Mouse (Mus musculus): ENCODE results near the gene Glra4. TPM values are rescaled to one million over a fixed set of nuclear protein-coding genes. Genes with fewer than 3 reads are reported as not detected.
A peak's percentile ranks its signal among the peaks of the same experiment; 100 is the strongest.

The Glra4 gene
- polyA plus RNA-seq (2016; fragmentation: Nextera tagmentation; extraction: Ambion mirVana) = 0.14 TPM in 1 of 2 replicates, not detected in the other

DNA sequence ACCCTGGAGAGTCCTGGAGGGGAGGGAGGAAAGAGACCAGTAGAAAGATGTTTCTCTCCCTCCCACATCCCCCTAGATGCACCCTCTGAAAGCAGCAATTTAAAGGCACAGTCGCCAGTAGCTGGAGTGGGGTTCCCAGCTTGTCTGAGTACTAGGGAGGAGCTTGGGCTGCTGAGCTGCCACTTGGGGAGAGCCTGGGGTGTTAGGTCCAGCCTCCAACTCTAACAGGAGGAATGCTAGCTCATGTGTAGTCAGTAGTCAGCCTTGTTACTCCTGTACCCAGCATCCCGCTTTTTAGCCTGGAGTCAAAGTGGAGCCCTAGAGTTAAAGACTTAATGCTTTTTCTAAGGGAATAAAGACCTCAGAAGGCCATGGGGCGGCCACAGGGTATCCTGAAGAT, at the start of gene Glra4:
Gene Glra4, minus strand, starts transcription at position 101 of the 400 bp plus-strand sequence.
- WGBS = 80% methylated on average over 3 of the region's 3 CpGs
- H3K36me3 ChIP-seq = 0 out of 2 replicates have a peak, but pooled peaks cover 3% of the 10 kb centered on the region
- no peak within 1 kb of the TSS for H3K4me3 ChIP-seq
- no peak within 1 kb of the TSS for H3K27ac ChIP-seq
- H3K27me3 ChIP-seq (ENCODE audit: insufficient read depth, poor library complexity, severe bottlenecking) = peaks cover 39% of the 10 kb centered on the region
- no peak for DNase-seq (ENCODE audit: low spot score)
- no peaks in the 10 kb centered on the region for H3K9me3 ChIP-seq
- peaks cover 5% of the 10 kb centered on the region; the same call in 1 of the 2 replicates for H3K4me1 ChIP-seq (replicated peaks)

DNA sequence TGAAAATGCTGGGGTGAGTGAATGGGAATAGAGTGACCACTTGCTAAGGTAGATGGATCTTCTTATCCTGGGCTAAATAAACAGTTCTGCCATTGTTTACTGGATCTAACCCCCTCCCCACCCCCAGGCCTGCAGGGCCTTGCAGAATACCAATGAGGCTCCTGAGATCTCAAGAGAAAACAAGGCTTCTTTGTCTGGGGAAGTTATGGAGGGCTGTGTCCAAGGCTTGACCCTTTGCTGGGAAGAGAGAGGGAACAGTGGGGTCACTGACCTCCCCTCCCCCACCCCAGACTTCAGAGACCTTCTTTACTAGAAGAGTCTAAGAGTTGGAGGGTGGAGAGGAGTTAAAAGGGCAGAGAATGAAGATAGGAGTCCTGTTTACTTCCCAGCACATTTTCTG, 48.7 kb upstream of the Glra4 start:
- H3K27me3 ChIP-seq (ENCODE audit: insufficient read depth, poor library complexity, severe bottlenecking) = peaks cover 11% of the 10 kb centered on the region; the same call in 1 of the 2 replicates
- DNase-seq (ENCODE audit: low spot score) = peak; percentile 31

DNA sequence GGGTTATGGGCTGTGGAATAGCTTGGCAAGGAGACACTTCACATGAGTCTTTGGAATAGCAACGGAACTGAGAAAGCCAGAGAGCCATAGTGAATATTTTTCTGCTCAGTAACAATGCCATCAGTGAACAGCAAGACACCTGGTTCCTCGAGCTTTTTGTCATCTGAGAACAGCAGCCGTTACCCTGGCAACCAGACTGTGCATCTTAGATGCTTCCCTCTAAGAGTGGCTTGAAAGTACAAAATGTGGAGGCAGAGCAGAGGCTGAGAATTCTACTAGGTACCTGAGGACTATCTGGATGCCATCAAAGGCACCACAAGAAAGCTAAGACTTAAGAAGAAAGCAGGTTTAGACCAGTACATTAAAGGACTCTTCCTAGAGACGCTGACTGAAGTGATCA, 45.1 kb upstream of the Glra4 start:
- H3K9me3 ChIP-seq = no peaks in the 10 kb centered on the region
- H3K4me1 ChIP-seq (replicated peaks) = peaks cover 20% of the 10 kb centered on the region
- peaks cover 19% of the 10 kb centered on the region; the same call in 1 of the 2 replicates for H3K27me3 ChIP-seq (ENCODE audit: insufficient read depth, poor library complexity, severe bottlenecking)
- no peaks in the 10 kb centered on the region for H3K36me3 ChIP-seq
- 57% methylated on average over 4 of the region's 4 CpGs for WGBS
- no peak overlapping the region for H3K27ac ChIP-seq
- DNase-seq (ENCODE audit: low spot score) = no peak
- no peak overlapping the region for H3K4me3 ChIP-seq

More for the DNA sequence above, 48.7 kb upstream of the Glra4 start:
- Histone ChIP-seq H3K27ac (peak overlapping the region; percentile 29), H3K4me3 (no peak overlapping the region), H3K9me3 (no peaks in the 10 kb centered on the region), H3K4me1 (replicated peaks) (peaks cover 16% of the 10 kb centered on the region), H3K36me3 (peaks cover 7% of the 10 kb centered on the region)

DNA sequence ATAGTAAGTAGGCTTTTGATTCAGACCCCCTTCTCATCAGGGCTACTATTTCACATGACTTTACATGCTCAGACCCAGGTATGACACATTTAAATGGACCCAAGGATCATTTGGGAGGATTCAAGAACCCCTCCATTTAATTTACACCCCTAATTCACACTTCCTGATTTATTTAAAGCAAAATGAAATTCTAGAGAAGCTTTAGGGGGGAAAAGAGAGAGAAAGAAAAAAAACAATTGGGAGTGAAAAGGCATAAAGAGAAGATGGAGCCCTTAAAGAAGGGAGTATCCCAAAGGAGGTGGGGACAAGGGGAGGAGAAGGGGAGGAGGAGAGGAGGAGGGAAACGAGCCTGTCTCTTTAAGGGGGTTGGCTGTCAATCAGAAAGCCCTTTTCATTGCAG, 42.4 kb upstream of the Glra4 start, which contains the start of gene Plp1:
Gene Plp1, plus strand, starts transcription at position 301 of the 400 bp plus-strand sequence.
- Histone ChIP-seq H3K4me1 (replicated peaks) (peaks cover 10% of the 10 kb centered on the region), H3K27me3 (ENCODE audit: insufficient read depth, poor library complexity, severe bottlenecking) (peaks cover 24% of the 10 kb centered on the region), H3K36me3 (no peaks in the 10 kb centered on the region), H3K27ac (no peak within 1 kb of the TSS), H3K4me3 (0 out of 2 replicates have a peak within 1 kb of the TSS, but pooled peaks have one; percentile 6), H3K9me3 (no peaks in the 10 kb centered on the region)
- no peak for DNase-seq (ENCODE audit: low spot score)
- WGBS = 15% methylated on average over 1 of the region's 1 CpGs

DNA sequence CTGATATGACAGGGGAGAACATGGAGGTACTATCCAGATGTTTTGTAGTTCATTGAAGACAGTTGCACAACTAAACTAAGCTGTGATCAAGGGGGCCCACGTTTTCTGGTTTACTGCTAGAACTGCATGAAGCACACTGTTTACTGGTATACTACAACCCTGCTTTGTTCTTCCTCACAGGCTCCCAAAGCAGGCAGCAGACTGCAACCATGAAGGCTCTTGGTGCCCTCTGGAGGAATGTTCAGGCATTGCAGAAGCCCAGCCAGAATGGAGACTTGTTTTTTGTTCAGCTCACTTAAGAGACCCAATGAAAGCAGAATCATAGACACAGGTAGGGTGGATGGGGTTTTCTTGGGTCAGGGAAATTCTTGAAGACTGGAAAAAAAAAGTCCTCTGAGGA, 40.3 kb upstream of the Glra4 start:
- peak overlapping the region; percentile 73 for H3K27ac ChIP-seq
- H3K4me1 ChIP-seq (replicated peaks) = peaks cover 4% of the 10 kb centered on the region; the same call in 1 of the 2 replicates
- no peak overlapping the region for H3K4me3 ChIP-seq
- peaks cover 30% of the 10 kb centered on the region for H3K27me3 ChIP-seq (ENCODE audit: insufficient read depth, poor library complexity, severe bottlenecking)
- no peaks in the 10 kb centered on the region for H3K9me3 ChIP-seq
- H3K36me3 ChIP-seq = no peaks in the 10 kb centered on the region
- WGBS = 10% methylated on average over 1 of the region's 1 CpGs
- peak; percentile 68 for DNase-seq (ENCODE audit: low spot score)

DNA sequence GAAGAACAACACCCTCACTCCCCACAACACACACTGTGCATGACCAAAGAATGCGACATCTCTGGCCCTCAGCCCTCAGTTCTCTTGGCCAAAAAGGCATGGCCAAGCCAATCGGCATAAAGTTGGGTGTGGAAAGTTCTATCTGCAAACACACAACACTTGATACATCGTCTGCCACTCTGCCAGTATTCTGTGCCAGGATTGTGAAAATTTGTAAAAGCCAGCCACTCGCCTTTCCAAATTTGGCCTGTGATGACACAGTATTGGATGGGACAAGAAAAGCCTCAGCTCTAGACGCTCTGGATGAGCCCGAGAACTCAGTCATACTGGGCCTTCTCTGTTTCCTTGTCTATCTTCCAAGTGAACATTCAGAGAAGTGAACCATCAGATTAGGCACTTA, 39.8 kb upstream of the Glra4 start:
- Histone ChIP-seq H3K27ac (peak overlapping the region; percentile 73), H3K4me1 (replicated peaks) (peaks cover 4% of the 10 kb centered on the region; the same call in 1 of the 2 replicates)
- 88% methylated on average over 6 of the region's 6 CpGs for WGBS

DNA sequence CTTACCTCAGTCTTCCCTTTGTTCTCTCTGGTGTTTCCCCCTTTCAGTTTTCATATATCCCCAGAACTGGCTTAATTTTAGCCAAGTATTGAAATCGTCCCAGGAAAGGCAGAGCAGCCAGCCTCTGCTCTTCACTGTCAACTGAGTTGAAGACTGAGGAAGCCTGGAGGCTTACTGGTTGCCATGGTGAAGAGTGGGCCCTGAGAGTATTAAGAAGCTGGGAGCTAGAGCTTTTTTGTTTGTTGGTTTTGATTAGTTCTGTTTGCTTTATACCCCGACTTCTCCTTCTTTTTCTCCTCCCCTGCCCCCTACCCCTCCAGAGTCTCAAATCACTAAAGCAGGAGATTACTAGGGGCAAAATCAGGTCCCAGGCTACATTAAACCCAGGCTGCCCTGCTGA, 17.3 kb upstream of the Glra4 start:
- no peak overlapping the region for H3K27ac ChIP-seq
- no peaks in the 10 kb centered on the region for H3K9me3 ChIP-seq
- H3K4me3 ChIP-seq = no peak overlapping the region
- peak; percentile 3 for DNase-seq (ENCODE audit: low spot score)
- peaks cover 7% of the 10 kb centered on the region; the same call in 1 of the 2 replicates for H3K36me3 ChIP-seq
- peaks cover 21% of the 10 kb centered on the region for H3K27me3 ChIP-seq (ENCODE audit: insufficient read depth, poor library complexity, severe bottlenecking)
- 0 out of 2 replicates have a peak, but pooled peaks cover 6% of the 10 kb centered on the region for H3K4me1 ChIP-seq (replicated peaks)
- 20% methylated on average over 2 of the region's 2 CpGs for WGBS

More for the DNA sequence above, 39.8 kb upstream of the Glra4 start:
- Histone ChIP-seq H3K27me3 (ENCODE audit: insufficient read depth, poor library complexity, severe bottlenecking) (peaks cover 30% of the 10 kb centered on the region), H3K9me3 (no peaks in the 10 kb centered on the region), H3K36me3 (no peaks in the 10 kb centered on the region), H3K4me3 (no peak overlapping the region)
- no peak for DNase-seq (ENCODE audit: low spot score)

DNA sequence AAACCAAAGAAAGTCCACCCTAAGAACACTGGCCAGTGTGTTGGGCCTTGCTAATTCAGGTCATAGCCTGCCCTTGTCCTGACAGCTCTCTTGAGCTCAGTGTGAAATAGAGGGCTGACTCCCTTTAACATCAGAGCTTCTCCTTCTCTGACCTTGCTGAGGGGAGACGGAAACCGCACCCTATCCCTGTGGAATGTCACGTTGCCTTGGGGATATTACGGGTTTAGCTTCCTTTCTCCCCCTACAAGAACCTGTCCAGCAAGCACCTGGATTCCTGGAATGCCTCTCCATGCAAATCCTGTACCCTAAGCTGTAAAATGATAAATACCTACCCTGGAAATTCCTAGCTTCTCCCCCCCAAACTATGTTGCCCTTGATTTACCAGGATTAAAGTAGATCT, 9.5 kb upstream of the Glra4 start:
- Histone ChIP-seq H3K27ac (no peak overlapping the region), H3K36me3 (peaks cover 17% of the 10 kb centered on the region), H3K9me3 (no peaks in the 10 kb centered on the region), H3K4me1 (replicated peaks) (no peaks in the 10 kb centered on the region), H3K27me3 (ENCODE audit: insufficient read depth, poor library complexity, severe bottlenecking) (0 out of 2 replicates have a peak, but pooled peaks cover 10% of the 10 kb centered on the region), H3K4me3 (no peak overlapping the region)
- no peak for DNase-seq (ENCODE audit: low spot score)
- WGBS = 89% methylated on average over 4 of the region's 4 CpGs

DNA sequence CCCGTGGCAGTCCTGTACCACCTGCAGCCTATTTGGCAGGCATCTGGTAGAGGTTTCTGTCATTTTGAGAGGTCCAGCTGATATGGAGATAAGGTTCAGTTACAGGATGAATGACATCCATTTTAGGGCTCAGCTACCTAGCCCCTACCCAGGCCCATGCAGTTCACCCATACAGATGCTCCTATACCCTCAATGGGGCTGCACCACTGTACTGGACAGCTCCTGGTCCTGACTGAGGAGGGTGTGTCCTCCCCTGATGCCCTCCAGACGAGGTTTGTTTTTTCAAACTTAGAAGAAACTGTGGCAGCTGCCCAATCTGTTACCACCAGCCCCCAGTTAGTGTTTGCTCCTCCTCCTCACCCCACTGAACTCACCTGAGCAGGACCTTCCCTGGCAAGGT, 679 bp downstream of the Glra4 start:
- no peak overlapping the region for H3K4me3 ChIP-seq
- DNase-seq (ENCODE audit: low spot score) = no peak
- H3K4me1 ChIP-seq (replicated peaks) = peaks cover 5% of the 10 kb centered on the region; the same call in 1 of the 2 replicates
- peaks cover 43% of the 10 kb centered on the region for H3K27me3 ChIP-seq (ENCODE audit: insufficient read depth, poor library complexity, severe bottlenecking)
- 42% methylated on average over 2 of the region's 2 CpGs for WGBS
- H3K9me3 ChIP-seq = no peaks in the 10 kb centered on the region
- 0 out of 2 replicates have a peak, but pooled peaks cover 7% of the 10 kb centered on the region for H3K36me3 ChIP-seq
- H3K27ac ChIP-seq = no peak overlapping the region

DNA sequence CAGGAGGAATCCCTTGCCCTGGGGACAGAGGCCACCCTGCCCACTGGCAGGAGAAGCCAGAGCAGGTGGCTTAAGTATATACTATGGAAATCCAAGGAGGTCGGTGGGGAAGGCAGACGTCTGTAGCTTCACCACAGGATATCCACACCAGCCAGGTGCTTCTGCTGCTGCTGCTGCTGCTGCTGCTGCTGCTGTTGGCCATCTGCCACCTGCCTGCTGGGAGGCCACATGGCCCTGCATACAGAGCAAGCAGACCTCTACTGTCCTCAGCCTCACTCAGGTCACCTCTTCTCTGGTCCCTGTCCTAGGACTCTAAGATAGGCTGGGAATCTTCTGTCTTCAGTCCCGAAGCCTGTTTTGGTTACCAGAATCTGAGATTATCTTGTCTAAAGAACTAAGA, 1.9 kb downstream of the Glra4 start:
- H3K4me3 ChIP-seq = no peak overlapping the region
- no peak for DNase-seq (ENCODE audit: low spot score)
- H3K4me1 ChIP-seq (replicated peaks) = peaks cover 5% of the 10 kb centered on the region; the same call in 1 of the 2 replicates
- peaks cover 37% of the 10 kb centered on the region for H3K27me3 ChIP-seq (ENCODE audit: insufficient read depth, poor library complexity, severe bottlenecking)
- 77% methylated on average over 3 of the region's 3 CpGs for WGBS
- no peaks in the 10 kb centered on the region for H3K9me3 ChIP-seq
- H3K36me3 ChIP-seq = 0 out of 2 replicates have a peak, but pooled peaks cover 7% of the 10 kb centered on the region
- no peak overlapping the region for H3K27ac ChIP-seq

DNA sequence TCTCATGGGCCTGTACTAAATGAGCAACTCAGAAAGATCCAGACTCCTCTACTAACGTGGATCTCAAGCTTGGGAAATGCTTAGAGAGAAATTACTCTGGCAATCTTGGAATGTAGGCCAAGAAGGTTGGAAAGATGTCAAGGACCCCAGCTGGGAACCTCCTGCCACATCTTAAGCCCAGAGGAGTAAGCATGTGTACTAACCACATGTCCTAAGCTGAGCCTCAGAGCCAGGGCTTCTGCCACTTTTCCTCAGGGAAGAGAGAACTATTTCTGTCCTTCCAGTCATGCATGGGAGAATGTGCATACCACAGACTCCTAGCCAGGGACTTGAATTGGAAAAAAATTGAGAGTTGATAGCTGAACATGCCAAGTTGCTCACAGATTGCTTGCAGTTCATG, 6.9 kb downstream of the Glra4 start:
- Histone ChIP-seq H3K4me1 (replicated peaks) (no peaks in the 10 kb centered on the region), H3K27me3 (ENCODE audit: insufficient read depth, poor library complexity, severe bottlenecking) (peaks cover 7% of the 10 kb centered on the region; the same call in 1 of the 2 replicates), H3K27ac (no peak overlapping the region), H3K36me3 (0 out of 2 replicates have a peak, but pooled peaks cover 5% of the 10 kb centered on the region), H3K9me3 (no peaks in the 10 kb centered on the region), H3K4me3 (no peak overlapping the region)
- WGBS = 67% methylated on average over 1 of the region's 1 CpGs
- DNase-seq (ENCODE audit: low spot score) = no peak

DNA sequence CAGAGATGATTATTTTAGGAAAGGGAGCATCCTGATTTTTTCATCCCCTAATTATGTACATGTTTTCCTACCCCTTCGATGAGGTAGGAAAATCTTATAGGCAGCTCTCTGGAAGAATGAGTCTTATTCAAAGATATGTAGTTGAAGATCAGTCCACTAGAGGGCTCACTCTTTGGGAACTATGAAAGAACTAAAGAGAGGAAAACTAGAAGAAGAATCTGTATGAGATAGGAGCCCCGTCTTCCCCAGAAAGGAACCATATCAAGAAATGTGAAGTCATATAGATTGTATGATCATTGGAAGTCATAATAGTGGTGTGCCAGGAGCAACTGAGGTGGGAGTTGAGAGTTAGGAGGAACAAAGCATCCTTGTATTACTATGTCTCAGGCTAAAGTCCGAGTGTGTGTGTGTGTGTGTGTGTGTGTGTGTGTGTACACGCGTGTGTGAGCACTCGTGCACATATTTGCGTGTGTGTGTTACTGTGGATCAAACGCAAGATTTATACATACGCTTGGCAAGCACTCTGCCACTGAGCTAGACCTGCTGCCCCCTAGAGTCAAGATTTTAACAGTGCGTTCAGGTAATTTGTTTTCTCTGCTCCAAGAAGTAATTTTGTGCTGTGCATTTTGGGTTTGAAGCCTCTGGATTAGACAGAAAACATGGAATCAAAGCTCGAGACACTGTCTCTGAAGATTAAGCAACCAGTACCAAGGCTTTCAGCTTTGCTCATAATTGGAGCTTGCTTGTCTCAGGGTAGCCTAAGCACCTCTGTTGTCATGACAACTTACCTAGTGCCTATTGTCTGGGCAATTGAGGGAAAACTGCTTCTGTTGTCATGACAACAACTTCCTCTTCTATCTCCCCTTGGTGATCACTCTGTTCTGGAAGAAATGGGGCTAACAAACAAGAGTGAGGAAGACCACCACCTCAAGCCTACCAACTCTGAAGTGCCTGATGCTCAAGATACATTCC, 18.6 kb downstream of the Glra4 start:
- Histone ChIP-seq H3K27me3 (ENCODE audit: insufficient read depth, poor library complexity, severe bottlenecking) (peaks cover 3% of the 10 kb centered on the region; the same call in 1 of the 2 replicates), H3K4me3 (no peak overlapping the region), H3K27ac (no peak overlapping the region), H3K4me1 (replicated peaks) (no peaks in the 10 kb centered on the region), H3K9me3 (no peaks in the 10 kb centered on the region), H3K36me3 (0 out of 2 replicates have a peak, but pooled peaks cover 21% of the 10 kb centered on the region)
- 80% methylated on average over 11 of the region's 11 CpGs for WGBS
- DNase-seq (ENCODE audit: low spot score) = no peak

DNA sequence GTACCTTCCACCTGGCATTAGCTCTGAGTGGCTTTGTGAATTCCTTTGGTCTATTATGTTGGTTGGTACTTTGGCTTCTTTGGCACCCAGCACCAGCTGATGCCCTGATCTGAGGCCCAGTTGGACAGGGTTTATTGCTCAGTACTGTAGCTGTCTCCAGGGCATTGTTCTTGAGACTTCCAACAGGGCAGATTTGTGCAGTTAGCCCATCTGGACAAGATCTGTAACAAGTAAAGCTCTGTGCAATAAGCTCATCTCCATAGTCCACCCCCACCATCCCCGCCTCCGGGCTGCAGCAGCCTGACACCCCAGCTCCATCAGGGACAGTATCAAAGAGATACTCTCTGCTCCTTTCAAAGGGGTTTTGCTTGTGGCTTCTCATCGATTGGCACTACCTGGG, 24.5 kb downstream of the Glra4 start:
- Histone ChIP-seq H3K27me3 (ENCODE audit: insufficient read depth, poor library complexity, severe bottlenecking) (no peaks in the 10 kb centered on the region), H3K4me1 (replicated peaks) (no peaks in the 10 kb centered on the region), H3K9me3 (no peaks in the 10 kb centered on the region), H3K27ac (no peak overlapping the region), H3K4me3 (no peak overlapping the region), H3K36me3 (no peaks in the 10 kb centered on the region)
- WGBS = 91% methylated on average over 3 of the region's 3 CpGs
- DNase-seq (ENCODE audit: low spot score) = no peak
